Mouse (Mus musculus) kidney, postnatal 10 days (tissue): Measurements from ENCODE around the gene Pgd.
"Not testable (repeated sequence)": the region's sequence is repeated elsewhere in the genome, so short reads cannot be mapped to it uniquely, and the experiment has no call there.

Experiments used
- DNase-seq: peaks from one replicate; pipeline ENCODE4 v3.0.0; 2021; ENCODE audit warnings: mixed read lengths

Gene Pgd

GRCm38 (mm10) chr4:149131021-149131752 is 35.4 kb downstream of the Pgd start:
- no peak for DNase-seq

- no peak for DNase-seq
Measured at GRCm38 (mm10) chr4:149128467-149128866, 38.1 kb downstream of the Pgd start.

GRCm38 (mm10) chr4:149126663-149127062 is 39.9 kb downstream of the Pgd start, which contains the start of gene Cort:
Gene Cort, minus strand, starts transcription at chr4:149126763.
- DNase-seq: no peak

GRCm38 (mm10) chr4:149126115-149126509 is 40.5 kb downstream of the Pgd start:
- DNase-seq: peak; percentile 37

GRCm38 (mm10) chr4:149125341-149126114 is 41.0 kb downstream of the Pgd start:
- no peak for DNase-seq

- no peak for DNase-seq
Measured at GRCm38 (mm10) chr4:149123432-149123831, 43.1 kb downstream of the Pgd start.

- not testable (repeated sequence) for DNase-seq
Measured at GRCm38 (mm10) chr4:149119978-149120562, 46.5 kb downstream of the Pgd start.

- peak; percentile 95 for DNase-seq
Measured at GRCm38 (mm10) chr4:149103875-149104561, 62.6 kb downstream of the Pgd start, which contains the start of gene Dffa. Gene Dffa, plus strand, starts transcription at chr4:149104146.

GRCm38 (mm10) chr4:149101456-149101855 is 65.1 kb downstream of the Pgd start:
- DNase-seq: no peak

- not testable (repeated sequence) for DNase-seq
Measured at GRCm38 (mm10) chr4:149100449-149100848, 66.1 kb downstream of the Pgd start.
